Mouse (Mus musculus) intestine, embryonic 14.5 days (tissue): ENCODE measurements at regions not wholly inside any gene's neighbourhood (a gene's known extent, or its start where the extent isn't known, plus 50 kb on each side); places are given as distances from the start of the nearest gene placed in this dataset.

Source experiments
- ATAC-seq: fragments of 200-750 bp; cut with Nextera tagmentation; replicated peaks from 2 replicates; pipeline ENCODE4 v1.8.0; 2017; ENCODE audit warnings: low read depth, moderate number of reproducible peaks, moderate TSS enrichment, moderate library complexity; ENCODE audit not compliant: low FRiP score, low TSS enrichment
- DNase-seq: peaks from one replicate; pipeline ENCODE4 v3.0.0-alpha.2; 2018; ENCODE audit warnings: low spot score
- H3K27ac ChIP-seq: fragments of 300-500 bp; sonication (generic); 2 replicates; pipeline ENCODE4 v1.5.1; 2014; ENCODE audit warnings: low read depth, mild to moderate bottlenecking, control low read depth
- H3K27me3 ChIP-seq: fragments of 300-500 bp; sonication (generic); replicated peaks from 2 replicates; pipeline ENCODE4 v1.6.1; 2014; ENCODE audit warnings: low read length, control low read depth; ENCODE audit not compliant: control insufficient read depth, insufficient read depth
- H3K36me3 ChIP-seq: fragments of 300-500 bp; sonication (generic); 2 replicates; pipeline ENCODE4 v1.6.1; 2014; ENCODE audit warnings: low read length, control low read depth; ENCODE audit not compliant: control insufficient read depth, insufficient read depth
- H3K4me1 ChIP-seq: fragments of 300-500 bp; sonication (generic); replicated peaks from 2 replicates; pipeline ENCODE4 v1.6.1; 2014; ENCODE audit warnings: low read length, control low read depth, mixed read lengths; ENCODE audit not compliant: control insufficient read depth, insufficient read depth
- H3K4me2 ChIP-seq: fragments of 300-500 bp; sonication (generic); 2 replicates; pipeline ENCODE4 v1.6.1; 2014; ENCODE audit warnings: low read length
- H3K4me3 ChIP-seq: fragments of 300-500 bp; sonication (generic); 2 replicates; pipeline ENCODE4 v1.5.1; 2014; ENCODE audit warnings: low read depth, low read length, control low read depth, mixed read lengths
- H3K9ac ChIP-seq: fragments of 300-500 bp; sonication (generic); 2 replicates; pipeline ENCODE4 v1.6.1; 2014; ENCODE audit warnings: mild to moderate bottlenecking, low read length
- H3K9me3 ChIP-seq: fragments of 300-500 bp; sonication (generic); 2 replicates; pipeline ENCODE4 v1.6.1; 2016; ENCODE audit warnings: low read length, control low read depth; ENCODE audit not compliant: control insufficient read depth
- WGBS: fragments of 180-500 bp; shearing (Covaris S2); extraction: QIAGEN DNeasy Blood & Tissue Kit; methylation state at CpG from one replicate; pipeline ENCODE4 v1.1.7; 2014; 5-methylcytosine and 5-hydroxymethylcytosine counted together

GRCm38 (mm10) chr7:58399145-58399604, 256.8 kb upstream of the Atp10a start:
- DNase-seq (peak; percentile 97), ATAC-seq (peak; percentile 99)
- Histone ChIP-seq H3K4me1 (peaks cover 7% of the 10 kb centered on the region; the same call in 1 of the 2 replicates), H3K4me3 (peak overlapping the region; percentile 64), H3K27me3 (no peaks in the 10 kb centered on the region), H3K4me2 (peak overlapping the region; percentile 49), H3K9ac (peak overlapping the region; percentile 66), H3K9me3 (no peaks in the 10 kb centered on the region), H3K36me3 (no peaks in the 10 kb centered on the region), H3K27ac (peak overlapping the region; percentile 92)
- WGBS, result under 1% methylated on average over 21 of the region's 21 CpGs

GRCm38 (mm10) chr7:58399651-58400050, 256.3 kb upstream of the Atp10a start:
- ATAC-seq, result 0 out of 2 replicates have a peak, but pooled peaks have one; percentile 2

GRCm38 (mm10) chr7:58400594-58400993, 255.4 kb upstream of the Atp10a start:
- 68% methylated on average over 1 of the region's 1 CpGs for WGBS

More at GRCm38 (mm10) chr7:58399651-58400050, 256.3 kb upstream of the Atp10a start:
- Histone ChIP-seq H3K4me1 (peaks cover 7% of the 10 kb centered on the region; the same call in 1 of the 2 replicates), H3K9ac (peak overlapping the region; percentile 42), H3K27me3 (no peaks in the 10 kb centered on the region), H3K9me3 (no peaks in the 10 kb centered on the region), H3K4me3 (peak overlapping the region; percentile 64), H3K36me3 (no peaks in the 10 kb centered on the region), H3K27ac (peak overlapping the region; percentile 43; the same call in 1 of the 2 replicates), H3K4me2 (peak overlapping the region; percentile 49)
- 33% methylated on average over 5 of the region's 5 CpGs for WGBS
- peak; percentile 55 for DNase-seq

GRCm38 (mm10) chr7:58436888-58437625, 218.9 kb upstream of the Atp10a start:
- Histone ChIP-seq H3K4me2 (no peak overlapping the region), H3K27me3 (no peaks in the 10 kb centered on the region), H3K4me3 (no peak overlapping the region), H3K9me3 (no peaks in the 10 kb centered on the region), H3K4me1 (no peaks in the 10 kb centered on the region), H3K36me3 (no peaks in the 10 kb centered on the region), H3K9ac (no peak overlapping the region), H3K27ac (no peak overlapping the region)
- DNase-seq (no peak), ATAC-seq (peak; percentile 94)
- 31% methylated on average over 2 of the region's 2 CpGs for WGBS

More at GRCm38 (mm10) chr7:58400594-58400993, 255.4 kb upstream of the Atp10a start:
- no peak overlapping the region for H3K4me2 ChIP-seq
- H3K9me3 ChIP-seq, result no peaks in the 10 kb centered on the region
- no peak for DNase-seq
- H3K36me3 ChIP-seq, result no peaks in the 10 kb centered on the region
- no peaks in the 10 kb centered on the region for H3K27me3 ChIP-seq
- H3K4me3 ChIP-seq, result no peak overlapping the region
- no peak for ATAC-seq
- no peak overlapping the region for H3K27ac ChIP-seq
- no peak overlapping the region for H3K9ac ChIP-seq
- H3K4me1 ChIP-seq, result peaks cover 7% of the 10 kb centered on the region; the same call in 1 of the 2 replicates

- Histone ChIP-seq H3K36me3 (no peaks in the 10 kb centered on the region), H3K4me3 (no peak overlapping the region), H3K27me3 (no peaks in the 10 kb centered on the region), H3K9ac (no peak overlapping the region), H3K4me2 (no peak overlapping the region), H3K4me1 (no peaks in the 10 kb centered on the region), H3K9me3 (no peaks in the 10 kb centered on the region), H3K27ac (no peak overlapping the region)
- DNase-seq (no peak), ATAC-seq (no peak)
- 92% methylated on average over 1 of the region's 1 CpGs for WGBS
Measured at GRCm38 (mm10) chr7:58442535-58443184, 213.3 kb upstream of the Atp10a start.

GRCm38 (mm10) chr7:58443297-58443696, 212.7 kb upstream of the Atp10a start:
- Histone ChIP-seq H3K27me3 (no peaks in the 10 kb centered on the region), H3K4me2 (no peak overlapping the region), H3K4me1 (no peaks in the 10 kb centered on the region), H3K36me3 (no peaks in the 10 kb centered on the region), H3K4me3 (no peak overlapping the region), H3K9ac (no peak overlapping the region), H3K9me3 (no peaks in the 10 kb centered on the region), H3K27ac (no peak overlapping the region)
- ATAC-seq, result no peak
- no peak for DNase-seq
- 83% methylated on average over 3 of the region's 3 CpGs for WGBS

GRCm38 (mm10) chr7:58445781-58446180, 210.2 kb upstream of the Atp10a start:
- no peak overlapping the region for H3K4me3 ChIP-seq
- H3K4me2 ChIP-seq, result no peak overlapping the region
- H3K4me1 ChIP-seq, result no peaks in the 10 kb centered on the region
- no peak overlapping the region for H3K9ac ChIP-seq
- 79% methylated on average over 1 of the region's 1 CpGs for WGBS
- H3K9me3 ChIP-seq, result no peaks in the 10 kb centered on the region
- no peaks in the 10 kb centered on the region for H3K27me3 ChIP-seq
- no peak overlapping the region for H3K27ac ChIP-seq
- ATAC-seq (no peak), DNase-seq (no peak)
- no peaks in the 10 kb centered on the region for H3K36me3 ChIP-seq

GRCm38 (mm10) chr7:58446261-58446660, 209.7 kb upstream of the Atp10a start:
- ATAC-seq, result no peak

More at GRCm38 (mm10) chr7:58446261-58446660, 209.7 kb upstream of the Atp10a start:
- no peak overlapping the region for H3K4me3 ChIP-seq
- H3K4me2 ChIP-seq, result no peak overlapping the region
- H3K9ac ChIP-seq, result no peak overlapping the region
- no peak overlapping the region for H3K27ac ChIP-seq
- H3K9me3 ChIP-seq, result no peaks in the 10 kb centered on the region
- H3K27me3 ChIP-seq, result no peaks in the 10 kb centered on the region
- no peaks in the 10 kb centered on the region for H3K36me3 ChIP-seq
- no peak for DNase-seq
- no peaks in the 10 kb centered on the region for H3K4me1 ChIP-seq
